Mouse (Mus musculus) liver, adult (tissue): Measurements from ENCODE around the gene Cnih3.

Experiments
- GATA4 ChIP-seq: IDR thresholded peaks from 2 replicates; pipeline ENCODE4 v1.6.1; 2014; ENCODE audit warnings: mild to moderate bottlenecking, low read length; ENCODE audit not compliant: insufficient replicate concordance

Cnih3 gene

DNA sequence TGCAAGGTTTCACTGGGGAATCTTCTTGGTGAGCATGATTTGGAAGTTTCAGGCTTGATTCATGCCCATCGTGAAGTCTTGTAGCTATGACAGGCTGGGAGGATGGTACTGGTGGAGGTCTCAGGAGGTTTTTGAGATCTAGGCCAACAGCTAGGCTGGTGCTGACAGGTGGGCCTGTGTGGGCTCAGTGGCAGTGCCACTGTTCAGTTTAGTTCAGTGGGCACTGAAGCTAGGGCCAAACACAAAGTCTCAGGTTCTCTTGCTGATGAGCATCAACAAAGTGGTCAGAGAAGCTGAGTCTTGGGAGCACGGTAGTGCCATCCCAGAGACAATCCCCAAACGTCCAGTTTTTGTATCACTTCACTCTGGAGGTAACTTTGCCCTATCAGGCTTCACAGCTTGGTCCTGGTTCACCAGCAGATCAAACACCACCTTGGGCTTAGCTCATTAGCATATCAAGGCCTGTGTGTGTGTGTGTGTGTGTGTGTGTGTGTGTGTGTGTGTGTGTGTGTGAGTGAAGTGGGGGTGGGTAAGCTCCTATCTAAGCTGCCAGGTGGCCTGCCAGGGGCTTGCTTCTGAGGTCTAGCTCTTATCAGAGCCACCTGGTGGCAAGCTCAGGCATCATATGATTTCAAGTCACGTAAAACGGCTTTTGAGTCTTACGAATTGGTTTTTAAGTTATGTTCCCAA is 18.0 kb upstream of the Cnih3 start:
- no peak for TF ChIP-seq GATA4

DNA sequence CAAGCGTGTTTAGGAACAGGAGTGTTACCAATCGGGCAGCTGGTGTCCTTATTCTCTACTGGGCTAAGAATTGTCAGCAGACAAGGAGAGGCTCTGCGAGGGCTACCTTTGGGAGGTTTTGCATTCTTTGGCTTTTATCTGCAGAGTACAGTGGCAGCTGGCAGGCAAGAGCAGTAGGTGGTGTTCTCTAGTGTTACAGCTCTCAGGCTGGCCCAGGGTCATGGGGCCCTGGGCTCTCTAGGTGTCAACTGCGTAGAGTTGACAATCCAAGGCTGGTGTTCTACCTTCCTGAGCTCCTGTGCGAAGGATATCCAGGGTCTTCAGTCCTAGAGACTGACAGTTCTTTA is 17.4 kb upstream of the Cnih3 start:
- no peak for TF ChIP-seq GATA4

DNA sequence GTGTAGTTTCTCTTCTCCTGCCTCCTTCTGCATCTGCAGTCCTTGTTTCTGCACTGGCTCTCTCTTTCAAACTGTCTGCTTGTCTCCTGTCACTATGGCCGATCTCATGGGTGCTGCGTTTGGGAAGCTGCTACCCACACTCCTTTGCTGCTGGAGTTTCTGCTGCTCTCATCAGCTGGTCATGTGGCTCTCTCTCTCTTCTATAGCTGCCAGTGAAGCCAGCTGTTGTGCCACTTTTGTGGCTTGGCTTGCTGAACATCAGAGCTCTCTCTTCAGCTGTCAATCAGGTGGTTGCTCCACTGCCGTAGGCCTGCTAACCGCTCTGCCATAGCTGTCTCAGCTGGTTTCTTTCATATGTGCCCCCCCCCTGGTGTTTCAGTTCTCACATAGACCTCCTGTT is 17.0 kb upstream of the Cnih3 start:
- no peak for TF ChIP-seq GATA4

DNA sequence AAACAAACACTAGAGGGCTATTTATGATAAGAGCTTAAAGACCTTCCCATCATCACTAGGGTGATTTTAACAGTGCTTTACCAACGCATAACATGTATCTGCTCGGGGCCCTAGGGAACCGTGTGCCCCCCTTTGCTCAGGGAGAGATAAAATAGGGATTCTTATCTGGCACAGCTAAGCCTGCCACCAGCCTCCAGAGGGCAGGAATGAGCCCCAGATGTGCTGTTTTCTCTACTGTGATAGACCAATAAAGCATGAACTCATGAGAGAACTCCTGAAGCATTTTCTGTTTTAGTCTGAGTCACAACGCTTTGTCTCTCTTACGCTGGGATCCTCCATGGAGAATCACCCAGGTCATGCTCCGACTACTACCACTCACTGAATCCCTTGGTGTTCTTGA is 15.6 kb upstream of the Cnih3 start:
- no peak for TF ChIP-seq GATA4

DNA sequence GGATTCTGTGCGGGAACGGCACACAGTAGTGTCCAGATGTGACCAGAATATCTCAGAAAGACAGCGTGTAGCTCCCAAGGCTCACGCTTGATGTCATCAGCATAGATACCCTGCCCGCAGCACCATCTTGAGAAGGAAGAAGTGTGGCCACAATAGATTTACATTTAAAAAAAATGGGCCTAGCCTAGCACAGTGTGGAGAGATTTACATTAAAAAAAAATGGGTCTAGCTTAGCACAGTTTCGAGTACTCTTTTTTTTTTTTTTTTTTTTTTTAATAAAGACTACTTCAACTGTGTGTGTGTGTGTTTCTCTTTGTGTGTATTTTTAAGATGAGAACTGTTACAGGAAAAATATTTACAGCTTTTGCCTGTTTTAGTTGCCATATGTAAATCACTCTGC is 13.3 kb upstream of the Cnih3 start:
- no peak for TF ChIP-seq GATA4

DNA sequence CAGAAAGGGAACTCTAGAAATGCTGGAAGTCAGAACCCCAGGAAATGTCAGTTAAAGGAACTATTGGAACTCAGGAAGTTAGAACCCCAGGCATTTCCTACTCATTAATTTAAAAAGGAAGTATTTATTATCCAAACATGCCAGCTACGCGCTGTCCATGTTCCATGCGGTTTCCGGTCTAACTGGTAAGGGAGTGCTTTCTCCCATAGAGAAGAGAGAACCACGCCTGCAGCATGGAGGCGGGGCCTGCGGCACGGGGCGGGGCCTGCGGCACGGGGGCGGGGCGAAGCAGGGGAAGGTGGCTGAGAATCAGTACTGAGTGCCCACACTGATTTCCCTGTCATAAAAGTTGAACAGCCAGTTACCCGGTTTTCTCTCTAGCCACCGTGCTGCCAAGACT is 6.9 kb upstream of the Cnih3 start:
- TF ChIP-seq GATA4 = no peak; the same call in 1 of the 2 replicates

DNA sequence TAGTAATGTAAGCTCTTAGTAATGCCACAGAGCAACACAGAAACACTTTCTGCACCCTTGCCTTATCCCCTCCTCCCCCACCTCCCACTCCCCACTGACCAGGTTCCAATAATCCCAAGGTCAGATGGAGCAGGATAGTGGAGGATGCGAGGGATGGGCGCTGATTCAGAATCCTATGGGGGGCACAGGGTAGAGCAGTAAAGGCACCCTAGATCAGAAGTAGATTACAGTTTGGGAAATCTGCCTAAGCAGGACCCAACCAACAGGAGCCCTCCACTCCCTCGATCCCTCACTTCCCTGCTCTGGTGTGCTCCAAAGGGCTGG is 423 bp upstream of the Cnih3 start:
- no peak for TF ChIP-seq GATA4

DNA sequence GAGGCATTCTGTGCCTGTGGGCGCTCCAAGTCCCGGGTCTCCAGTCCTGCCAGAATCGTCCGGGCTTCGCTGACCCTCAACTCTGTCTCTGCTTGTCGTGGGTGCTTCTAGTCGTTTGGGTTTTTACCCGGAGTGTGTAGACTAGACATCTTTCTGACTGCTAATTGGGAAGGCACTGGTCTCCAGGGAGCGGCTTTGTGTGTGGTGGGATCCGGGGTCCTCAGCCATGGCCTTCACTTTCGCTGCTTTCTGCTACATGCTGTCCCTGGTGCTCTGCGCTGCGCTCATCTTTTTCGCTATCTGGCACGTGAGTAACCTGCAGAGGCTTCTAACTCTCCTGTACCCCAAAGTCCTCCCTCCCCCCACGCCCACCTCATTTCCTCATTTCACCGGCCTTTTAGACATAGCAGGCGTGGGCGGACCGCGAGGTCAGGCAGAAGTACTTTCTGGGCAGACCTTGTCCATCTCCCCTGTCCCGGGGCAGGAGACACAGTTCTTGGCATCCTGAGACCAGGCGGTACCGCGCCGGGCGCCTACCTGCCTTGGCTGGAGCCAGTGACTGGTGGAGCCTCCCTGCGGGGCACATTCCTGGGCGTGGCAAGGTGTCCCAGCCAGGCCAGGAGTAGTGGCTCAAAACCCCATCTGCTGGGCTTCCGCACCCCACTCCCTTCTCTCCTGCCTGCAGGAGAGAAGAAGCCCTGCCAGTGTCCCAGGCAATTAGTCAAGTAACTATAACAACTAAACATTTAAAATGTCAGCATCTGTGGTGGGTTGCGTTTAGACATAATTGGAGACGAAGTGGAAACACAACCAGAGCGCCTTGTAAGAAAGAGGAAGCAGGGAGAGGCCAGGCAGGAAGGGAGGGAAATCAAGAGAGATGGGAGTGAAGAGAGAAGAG is 1.0 kb downstream of the Cnih3 start:
- no peak for TF ChIP-seq GATA4

DNA sequence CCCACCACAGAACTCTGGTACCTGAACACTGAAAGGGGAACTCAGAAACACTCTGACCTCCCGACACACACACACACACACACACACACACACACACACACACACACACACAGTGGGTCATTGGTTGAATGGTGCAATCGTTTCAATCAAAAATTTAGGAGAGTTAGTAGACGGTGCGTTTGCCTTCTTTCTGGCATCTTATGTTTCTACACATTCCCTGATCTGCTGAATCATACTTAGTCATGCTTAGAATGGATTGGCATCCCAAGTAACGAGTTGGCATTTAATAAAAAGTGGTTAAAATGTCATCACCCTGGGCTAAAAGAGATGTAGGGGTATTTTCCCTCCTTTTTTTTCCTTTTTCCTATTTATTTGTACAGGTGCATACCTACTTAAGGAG is 3.3 kb downstream of the Cnih3 start:
- TF ChIP-seq GATA4 = no peak

DNA sequence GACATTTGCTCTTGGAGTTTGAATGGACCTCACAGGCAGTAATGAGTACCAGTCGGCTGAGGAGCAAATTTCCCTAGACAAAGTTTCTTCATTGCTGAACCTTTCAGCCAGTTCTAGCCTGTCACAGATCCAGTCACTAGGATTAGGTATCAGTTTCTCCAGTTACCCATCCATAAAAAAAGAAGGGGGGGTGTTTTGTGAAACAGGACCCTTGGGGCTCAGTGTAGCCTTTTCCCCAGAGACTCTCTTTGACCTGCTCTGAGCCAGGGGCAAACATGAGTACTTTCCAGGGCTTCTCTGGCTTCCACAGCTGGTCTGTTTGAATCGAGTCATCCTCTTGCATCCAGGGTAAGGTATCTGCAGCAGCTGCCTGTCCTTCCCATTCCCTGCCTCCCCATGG is 5.4 kb downstream of the Cnih3 start:
- TF ChIP-seq GATA4 = no peak

DNA sequence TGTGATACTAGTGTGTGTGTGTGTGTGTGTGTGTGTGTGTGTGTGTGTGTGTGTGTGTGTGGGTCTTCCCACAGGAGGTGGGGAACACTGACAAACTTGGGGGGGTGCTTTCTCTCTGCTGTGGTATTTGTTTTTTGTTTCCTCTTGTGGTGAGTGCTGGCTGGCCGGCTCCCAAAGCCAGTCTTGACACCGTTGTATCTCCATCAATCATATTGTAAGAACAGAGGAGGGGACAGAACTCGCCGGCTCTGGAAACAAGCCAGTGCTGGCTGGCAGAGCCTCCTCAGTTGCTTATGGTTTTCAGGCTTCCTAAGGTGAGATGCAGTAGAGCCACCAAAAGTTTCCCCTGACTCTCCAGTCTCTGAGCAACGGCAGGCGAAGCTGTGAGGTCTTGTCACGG is 6.1 kb downstream of the Cnih3 start:
- TF ChIP-seq GATA4 = no peak

DNA sequence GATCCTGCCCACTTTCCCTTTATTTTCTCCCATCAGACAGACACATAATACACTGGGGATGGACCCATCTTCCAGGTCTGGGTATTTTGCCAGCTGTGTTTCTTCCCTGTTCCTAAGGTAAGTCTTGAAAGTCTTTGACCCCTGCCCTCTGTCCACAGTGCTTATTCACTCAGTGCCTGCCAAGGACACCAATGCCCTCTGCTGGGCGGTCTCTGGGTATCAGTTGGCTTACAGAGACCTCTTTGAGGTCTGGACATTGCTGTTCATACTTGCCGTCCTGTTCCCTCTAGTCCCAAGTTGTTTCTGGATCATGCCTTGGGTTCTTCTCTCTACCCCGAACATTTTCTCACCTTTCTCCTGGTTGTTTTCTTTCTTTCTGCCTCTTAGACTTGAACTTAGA is 8.3 kb downstream of the Cnih3 start:
- no peak for TF ChIP-seq GATA4

DNA sequence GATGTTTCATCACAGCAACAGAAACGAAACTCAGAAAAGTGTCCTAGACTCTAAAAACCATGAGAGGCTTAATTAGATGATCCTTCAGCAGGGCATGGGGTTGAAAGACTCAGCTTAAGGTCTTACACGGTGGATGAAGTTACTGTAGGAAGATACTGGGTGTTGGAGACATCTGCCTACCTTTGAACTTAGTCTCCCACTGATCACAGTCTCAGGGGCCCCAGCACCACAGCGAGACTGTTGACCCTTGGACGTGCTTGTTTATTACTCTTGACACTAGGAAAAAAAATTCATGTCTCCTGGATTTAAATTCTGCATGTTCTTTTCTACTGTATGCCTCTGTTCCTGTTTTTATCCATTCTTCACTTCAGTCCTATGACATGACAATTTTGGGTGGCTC is 11.6 kb downstream of the Cnih3 start:
- TF ChIP-seq GATA4 = no peak

DNA sequence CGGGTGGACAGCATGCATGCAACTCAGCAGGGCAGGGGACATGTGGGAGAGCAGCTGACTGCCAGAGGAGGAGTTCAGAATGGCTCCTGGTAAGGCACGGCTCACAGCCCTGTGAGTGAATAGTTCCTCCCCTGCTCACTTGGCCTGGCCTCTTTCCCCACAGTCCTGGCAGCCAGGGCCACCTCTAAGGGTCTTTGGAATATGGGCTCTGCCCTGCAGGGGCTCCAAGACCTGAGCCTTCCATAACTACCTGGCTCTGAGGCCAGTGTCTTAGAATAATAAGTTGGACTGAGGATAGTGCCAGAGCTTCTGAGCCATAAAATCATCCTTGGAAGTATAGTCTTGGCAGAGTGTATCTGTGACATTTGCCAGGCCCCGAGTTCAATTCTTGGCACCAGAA is 12.9 kb downstream of the Cnih3 start:
- no peak for TF ChIP-seq GATA4

DNA sequence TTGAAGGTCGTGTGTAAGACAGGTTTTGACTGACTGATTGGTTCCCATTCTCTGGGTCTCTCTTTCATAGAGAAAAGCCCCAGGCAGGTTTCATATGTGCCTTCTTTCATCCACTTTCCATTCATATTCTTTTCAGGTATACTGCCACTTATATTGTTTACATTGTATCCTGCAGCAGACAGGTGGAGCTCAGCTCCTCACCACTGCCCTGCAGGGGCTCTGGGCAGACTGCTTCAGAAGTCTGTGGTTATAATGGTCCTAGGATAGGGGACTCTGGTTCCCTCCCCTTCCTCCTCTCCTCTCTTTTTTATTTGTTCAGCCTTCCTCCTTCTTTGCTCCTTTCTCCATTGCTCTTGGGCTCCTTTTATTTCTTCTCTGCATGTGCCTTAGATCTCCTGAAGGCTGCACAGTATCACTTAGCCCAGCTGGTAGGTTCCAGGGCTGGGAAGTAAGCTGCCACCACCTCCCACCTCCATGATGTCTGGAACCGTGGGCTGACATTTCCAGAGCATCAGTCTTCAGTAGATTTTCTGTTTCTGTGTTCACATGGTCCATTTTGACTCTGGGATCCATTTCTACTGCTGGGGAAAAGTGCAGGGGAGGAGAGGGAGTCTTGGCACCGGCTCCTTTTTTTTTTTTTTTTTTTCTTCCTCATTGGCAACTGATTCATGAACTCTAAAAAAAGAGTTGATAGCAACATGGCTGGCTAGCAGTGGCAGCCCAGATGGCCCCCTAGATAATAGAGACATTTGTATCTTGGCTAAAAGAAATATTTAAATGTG is 16.6 kb downstream of the Cnih3 start:
- TF ChIP-seq GATA4 = no peak

DNA sequence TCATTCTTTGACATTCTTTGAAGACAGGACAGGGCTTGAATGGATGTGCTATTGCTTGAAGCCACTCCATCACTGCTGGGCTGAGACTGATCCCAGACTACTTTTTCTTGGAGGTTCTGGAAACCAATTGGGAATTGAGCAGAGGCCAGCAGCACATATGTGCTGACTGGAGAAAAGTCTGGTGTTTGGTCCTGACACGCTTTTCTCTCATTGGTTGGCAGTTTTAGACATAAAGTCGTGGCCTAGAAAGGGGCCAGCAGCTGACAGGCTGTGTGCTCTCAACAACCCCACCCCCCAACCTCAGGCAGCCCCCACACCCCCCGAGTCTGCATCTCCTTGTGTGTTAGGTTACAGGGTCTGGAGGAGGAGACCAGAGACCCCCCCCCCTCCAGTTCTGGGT is 17.9 kb downstream of the Cnih3 start:
- TF ChIP-seq GATA4 = no peak
